ENCODE assay signal across 11 mouse cellular contexts in the genomic region with DNA sequence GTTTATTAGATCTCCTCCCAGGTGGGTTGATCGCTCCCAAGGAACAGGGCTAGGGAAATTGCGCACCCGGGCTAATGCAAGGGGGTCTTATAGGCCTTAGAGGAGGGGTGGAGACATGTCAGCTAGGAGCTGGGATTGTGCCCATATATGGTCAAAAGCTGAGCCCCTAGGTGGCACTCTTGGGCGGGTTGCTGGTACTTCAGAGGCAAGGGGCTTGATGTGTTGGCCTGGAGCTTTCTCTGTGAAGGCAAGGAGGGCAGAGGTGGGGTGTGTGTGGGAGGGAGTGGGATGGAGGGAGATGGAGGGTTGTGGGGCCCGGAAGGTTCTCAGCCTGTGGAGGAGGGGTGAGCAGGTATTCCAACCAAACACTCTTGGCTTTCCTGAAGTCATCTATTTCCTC. TPM values are rescaled to one million over a fixed set of nuclear protein-coding genes. Genes with fewer than 3 reads are reported as not detected.
A peak's percentile ranks its signal among the peaks of the same experiment; 100 is the strongest.
DNase-seq lines count a peak whose midpoint lies in the region; ATAC-seq lines count a peak whose summit lies in the region.
"Had no signal": no experiment of that assay in that cellular context is flagged by ENCODE, and none has a peak within 500 bp of the region (broad histone marks: within the 10 kb centered on the region; RNA-seq: fewer than 3 reads in every experiment).

No protein-coding gene starts in this region.

- no peak overlapping the region for H3K4me2 ChIP-seq in kidney, embryonic 14.5 days (replicated peaks; ENCODE audit: low read depth, low read length)
- no peak overlapping the region for H3K4me2 ChIP-seq in neural tube, embryonic 13.5 days
- H3K4me2 ChIP-seq: hindbrain, embryonic 15.5 days; limb, embryonic 12.5 days had no signal

- no peaks in the 10 kb centered on the region for H3K27me3 ChIP-seq in kidney, embryonic 14.5 days (ENCODE audit: control insufficient read depth, insufficient read depth, low read length)
- no peaks in the 10 kb centered on the region; the same call in none of the 2 replicates for H3K27me3 ChIP-seq in neural tube, embryonic 13.5 days
- H3K27me3 ChIP-seq in splenic B cell, adult 2 months (ENCODE audit: control insufficient read depth, insufficient read depth, low read length, poor library complexity, severe bottlenecking) = no peaks in the 10 kb centered on the region

- 12% methylated on average over 5 of the region's 5 CpGs for WGBS in kidney, embryonic 14.5 days
- 21% methylated on average over 5 of the region's 5 CpGs for WGBS in neural tube, embryonic 13.5 days

- no peak overlapping the region for H3K9ac ChIP-seq in kidney, embryonic 14.5 days (ENCODE audit: low read depth, low read length)
- H3K9ac ChIP-seq in neural tube, embryonic 13.5 days = no peak overlapping the region
- H3K9ac ChIP-seq: hindbrain, embryonic 15.5 days; limb, embryonic 12.5 days had no signal

- peak; percentile 72; the same call in 1 of the 2 replicates for ATAC-seq in kidney, embryonic 14.5 days (ENCODE audit: low FRiP score, low TSS enrichment)
- peak; percentile 27; the same call in 1 of the 2 replicates for ATAC-seq in neural tube, embryonic 13.5 days (ENCODE audit: low read depth)

- no peak for DNase-seq in kidney, postnatal 25 days
- DNase-seq in neural tube, embryonic 10.5 days (ENCODE audit: extremely low spot score, low spot score) = no peak
- peak; percentile 74 for DNase-seq in embryo, embryonic 10.5 days (ENCODE audit: low spot score)
- peak; percentile 41 for DNase-seq in splenic B cell, adult 2 months (ENCODE audit: low read depth, low spot score)
- DNase-seq in urinary bladder, postnatal 36 days (ENCODE audit: low spot score in 2 of 2) = no peak
- DNase-seq in yolk sac, embryonic 10.5 days (ENCODE audit: low spot score) = no peak
- DNase-seq: heart, adult 18-20 months had no signal

- H3K27ac ChIP-seq in kidney, embryonic 14.5 days (ENCODE audit: low read depth, low read length) = no peak overlapping the region
- no peak overlapping the region for H3K27ac ChIP-seq in neural tube, embryonic 13.5 days (replicated peaks)
- H3K27ac ChIP-seq: hindbrain, embryonic 15.5 days; limb, embryonic 12.5 days had no signal

- no peaks in the 10 kb centered on the region for H3K36me3 ChIP-seq in kidney, embryonic 14.5 days (ENCODE audit: control insufficient read depth, insufficient read depth, low read length)
- H3K36me3 ChIP-seq in neural tube, embryonic 13.5 days = no peaks in the 10 kb centered on the region
- H3K36me3 ChIP-seq in splenic B cell, adult 2 months (ENCODE audit: control insufficient read depth, insufficient read depth, low read length, poor library complexity, severe bottlenecking) = no peaks in the 10 kb centered on the region
- H3K36me3 ChIP-seq: hindbrain, embryonic 15.5 days; limb, embryonic 12.5 days had no signal

- no peaks in the 10 kb centered on the region for H3K9me3 ChIP-seq in kidney, embryonic 14.5 days (ENCODE audit: control insufficient read depth, low read length)
- peaks cover 6% of the 10 kb centered on the region; the same call in 1 of the 2 replicates for H3K9me3 ChIP-seq in neural tube, embryonic 13.5 days
- H3K9me3 ChIP-seq: hindbrain, embryonic 15.5 days; limb, embryonic 12.5 days had no signal

- peaks cover 3% of the 10 kb centered on the region; the same call in 1 of the 2 replicates for H3K4me1 ChIP-seq in kidney, embryonic 14.5 days (ENCODE audit: control insufficient read depth, insufficient read depth, low read length)
- no peaks in the 10 kb centered on the region for H3K4me1 ChIP-seq in neural tube, embryonic 13.5 days (replicated peaks)
- H3K4me1 ChIP-seq: hindbrain, embryonic 15.5 days had no signal

- H3K4me3 ChIP-seq in kidney, embryonic 14.5 days (ENCODE audit: low read length) = no peak overlapping the region
- no peak overlapping the region for H3K4me3 ChIP-seq in neural tube, embryonic 13.5 days
- H3K4me3 ChIP-seq: hindbrain, embryonic 15.5 days; limb, embryonic 12.5 days had no signal

RNA-seq across cellular contexts. Expression of gene Sost, which starts 20.3 kb away (rescaled TPM):
- 0.09 and 0.73 TPM in 2 replicates for polyA plus RNA-seq in kidney, embryonic 14.5 days (2014; fragmentation: Nextera tagmentation; extraction: Ambion mirVana)
- 0.08 and 0.14 TPM in 2 replicates for polyA plus RNA-seq in neural tube, embryonic 13.5 days (2015; fragmentation: Nextera tagmentation; extraction: Ambion mirVana)

RNA-seq across cellular contexts. Expression of gene Cfap97d1, which starts 37.6 kb away (rescaled TPM):
- not detected in 2 replicates for polyA plus RNA-seq in kidney, embryonic 14.5 days (2014; fragmentation: Nextera tagmentation; extraction: Ambion mirVana)
- polyA plus RNA-seq in neural tube, embryonic 13.5 days (2015; fragmentation: Nextera tagmentation; extraction: Ambion mirVana) = not detected in 2 replicates
- polyA plus RNA-seq: hindbrain, embryonic 15.5 days; limb, embryonic 12.5 days had no signal

RNA-seq across cellular contexts. Expression of gene Dusp3, which starts 40.3 kb away (rescaled TPM):
- polyA plus RNA-seq in kidney, embryonic 14.5 days (2014; fragmentation: Nextera tagmentation; extraction: Ambion mirVana) = 23.3 and 25.3 TPM in 2 replicates
- 19.7 and 20.2 TPM in 2 replicates for polyA plus RNA-seq in neural tube, embryonic 13.5 days (2015; fragmentation: Nextera tagmentation; extraction: Ambion mirVana)

RNA-seq across cellular contexts. Expression of gene Meox1, which starts 52.4 kb away (rescaled TPM):
- polyA plus RNA-seq in kidney, embryonic 14.5 days (2014; fragmentation: Nextera tagmentation; extraction: Ambion mirVana) = 12.7 and 15.6 TPM in 2 replicates
- polyA plus RNA-seq in neural tube, embryonic 13.5 days (2015; fragmentation: Nextera tagmentation; extraction: Ambion mirVana) = 1.4 and 2.5 TPM in 2 replicates

Comparison
In these comparisons a context has a peak if more than half of its experiments do, and no peak if none do; other contexts are left out.
1. DNase-seq: peak in embryo, embryonic 10.5 days (single experiment) and splenic B cell, adult 2 months (single experiment); none in kidney, postnatal 25 days (0 of 2), neural tube, embryonic 10.5 days (single experiment), urinary bladder, postnatal 36 days (0 of 2) and yolk sac, embryonic 10.5 days (single experiment).